Mouse (Mus musculus) olfactory bulb, adult 2 months (tissue): ENCODE measurements at regions not wholly inside any gene's neighbourhood (a gene's known extent, or its start where the extent isn't known, plus 50 kb on each side); places are given as distances from the start of the nearest gene placed in this dataset.

Experiments
- CTCF ChIP-seq: fragments of 200-500 bp; IDR thresholded peaks from 2 replicates; pipeline ENCODE4 v1.5.1; 2012; ENCODE audit warnings: low read depth, mild to moderate bottlenecking, low read length, moderate library complexity; ENCODE audit not compliant: insufficient read depth
- POLR2A ChIP-seq: fragments of 200-500 bp; IDR thresholded peaks from 2 replicates; pipeline ENCODE4 v1.6.1; 2012; ENCODE audit warnings: mild to moderate bottlenecking, low read depth, low read length, moderate library complexity; ENCODE audit not compliant: insufficient read depth

DNA sequence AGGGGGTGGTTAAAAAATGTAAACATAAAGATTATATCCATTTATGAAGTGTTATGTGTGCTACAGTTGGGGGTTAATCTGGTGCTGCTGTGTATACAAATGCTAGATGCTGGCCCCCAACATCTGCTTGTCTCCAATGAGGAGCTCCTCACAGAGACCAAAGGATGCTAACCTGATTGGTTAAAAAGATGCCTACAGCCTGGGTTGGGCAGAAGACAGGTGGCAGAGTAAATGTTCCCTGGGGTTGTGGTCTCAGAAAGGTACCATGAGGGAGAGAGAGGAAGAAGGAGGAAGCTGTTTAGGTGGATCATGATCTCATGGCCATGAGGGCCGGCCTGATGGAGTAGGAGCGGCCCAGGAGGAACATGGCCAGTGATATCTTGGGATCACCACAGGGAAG is 133.0 kb upstream of the Dyrk2 start:
- TF ChIP-seq POLR2A (no peak), CTCF (no peak)
